ENCODE assay signal across 7 mouse cellular contexts in genomic region chr16:90349700-90350548, GRCm38 (mm10). TPM values are rescaled to one million over a fixed set of nuclear protein-coding genes. Genes with fewer than 3 reads are reported as not detected.
DNase-seq lines count a peak whose midpoint lies in the region; ATAC-seq and TF ChIP-seq lines count a peak whose summit lies in the region.

No protein-coding gene starts in this region.

- no peaks in the 10 kb centered on the region for H3K36me3 ChIP-seq in heart, embryonic 13.5 days
- no peaks in the 10 kb centered on the region for H3K36me3 ChIP-seq in kidney, embryonic 15.5 days
- H3K36me3 ChIP-seq in limb, embryonic 12.5 days, result no peaks in the 10 kb centered on the region
- no peaks in the 10 kb centered on the region for H3K36me3 ChIP-seq in midbrain, embryonic 14.5 days (ENCODE audit: control insufficient read depth, insufficient read depth, low read length)

- no peak overlapping the region for H3K27ac ChIP-seq in heart, embryonic 13.5 days (replicated peaks)
- H3K27ac ChIP-seq in kidney, embryonic 15.5 days, result no peak overlapping the region
- no peak overlapping the region for H3K27ac ChIP-seq in limb, embryonic 12.5 days
- H3K27ac ChIP-seq in midbrain, embryonic 14.5 days (replicated peaks; ENCODE audit: low read depth, low read length), result no peak overlapping the region

- 26% methylated on average over 13 of the region's 13 CpGs for WGBS in heart, embryonic 13.5 days
- 31% methylated on average over 13 of the region's 13 CpGs for WGBS in kidney, embryonic 15.5 days
- WGBS in limb, embryonic 12.5 days, result 29% methylated on average over 12 of the region's 13 CpGs
- WGBS in midbrain, embryonic 14.5 days, result 28% methylated on average over 12 of the region's 13 CpGs

- no peak overlapping the region for H3K4me2 ChIP-seq in heart, embryonic 13.5 days
- H3K4me2 ChIP-seq in kidney, embryonic 15.5 days, result no peak overlapping the region
- no peak overlapping the region for H3K4me2 ChIP-seq in limb, embryonic 12.5 days
- no peak overlapping the region; the same call in 1 of the 2 replicates for H3K4me2 ChIP-seq in midbrain, embryonic 14.5 days (ENCODE audit: low read length)

- TF ChIP-seq CTCF in brain, embryonic 14.5 days (IDR thresholded peaks at IDR 0.05; ENCODE audit: borderline replicate concordance, extremely low read depth, insufficient read depth, insufficient read length), result no peak

- no peak for TF ChIP-seq POLR2A in brain, embryonic 14.5 days (IDR thresholded peaks at IDR 0.05; ENCODE audit: borderline replicate concordance, extremely low read depth, insufficient read depth, insufficient read length, poor library complexity, severe bottlenecking)

- H3K4me3 ChIP-seq in heart, embryonic 13.5 days, result no peak overlapping the region
- no peak overlapping the region for H3K4me3 ChIP-seq in kidney, embryonic 15.5 days (replicated peaks)
- H3K4me3 ChIP-seq in limb, embryonic 12.5 days (replicated peaks), result no peak overlapping the region
- no peak overlapping the region for H3K4me3 ChIP-seq in midbrain, embryonic 14.5 days (replicated peaks; ENCODE audit: low read depth, low read length)

- ATAC-seq in heart, embryonic 13.5 days (ENCODE audit: extremely low read depth, insufficient number of reproducible peaks, low FRiP score, low TSS enrichment), result peak; percentile 79
- ATAC-seq in kidney, embryonic 15.5 days (replicated peaks; ENCODE audit: low FRiP score), result peak; percentile 98
- ATAC-seq in limb, embryonic 12.5 days (ENCODE audit: insufficient number of reproducible peaks, insufficient read depth, low FRiP score, low TSS enrichment, low read depth), result peak; percentile 91
- peak; percentile 85 for ATAC-seq in midbrain, embryonic 14.5 days (ENCODE audit: low FRiP score, low TSS enrichment)

- peak; percentile 84 for DNase-seq in brain, embryonic 14.5 days (ENCODE audit: low read depth)
- DNase-seq in fibroblast of lung, adult 2 months (ENCODE audit: low read depth), result peak; percentile 70
- DNase-seq in midbrain, embryonic 14.5 days, result peak; percentile 84
- DNase-seq in spleen, postnatal 14 days (ENCODE audit: low spot score in 2 of 2), result peak; percentile 17 to 35

- no peaks in the 10 kb centered on the region for H3K4me1 ChIP-seq in heart, embryonic 13.5 days
- no peaks in the 10 kb centered on the region for H3K4me1 ChIP-seq in kidney, embryonic 15.5 days
- H3K4me1 ChIP-seq in limb, embryonic 12.5 days (replicated peaks), result no peaks in the 10 kb centered on the region
- H3K4me1 ChIP-seq in midbrain, embryonic 14.5 days (ENCODE audit: control insufficient read depth, insufficient read depth, low read length), result no peaks in the 10 kb centered on the region

- H3K9me3 ChIP-seq in heart, embryonic 13.5 days, result no peaks in the 10 kb centered on the region
- H3K9me3 ChIP-seq in kidney, embryonic 15.5 days (replicated peaks), result no peaks in the 10 kb centered on the region
- no peaks in the 10 kb centered on the region for H3K9me3 ChIP-seq in limb, embryonic 12.5 days
- no peaks in the 10 kb centered on the region for H3K9me3 ChIP-seq in midbrain, embryonic 14.5 days (ENCODE audit: control insufficient read depth, low read length)

- H3K9ac ChIP-seq in heart, embryonic 13.5 days, result no peak overlapping the region
- no peak overlapping the region for H3K9ac ChIP-seq in kidney, embryonic 15.5 days
- no peak overlapping the region for H3K9ac ChIP-seq in limb, embryonic 12.5 days (replicated peaks)
- H3K9ac ChIP-seq in midbrain, embryonic 14.5 days (replicated peaks; ENCODE audit: low read length), result no peak overlapping the region

- H3K27me3 ChIP-seq in heart, embryonic 13.5 days (replicated peaks), result no peaks in the 10 kb centered on the region
- H3K27me3 ChIP-seq in kidney, embryonic 15.5 days, result no peaks in the 10 kb centered on the region
- H3K27me3 ChIP-seq in limb, embryonic 12.5 days, result no peaks in the 10 kb centered on the region
- H3K27me3 ChIP-seq in midbrain, embryonic 14.5 days (ENCODE audit: control insufficient read depth, insufficient read depth, low read length), result no peaks in the 10 kb centered on the region

RNA-seq across cellular contexts. Expression of gene Hunk, which starts 35.9 kb away (rescaled TPM):
- 14.3 and 19.4 TPM in 2 replicates for polyA plus RNA-seq in brain, embryonic 14.5 days (2012; rRNA removed)
- polyA plus RNA-seq in heart, embryonic 13.5 days (2015; fragmentation: Nextera tagmentation; extraction: Ambion mirVana), result 9.5 and 10.6 TPM in 2 replicates
- 11.8 and 13.5 TPM in 2 replicates for polyA plus RNA-seq in kidney, embryonic 15.5 days (2015; fragmentation: Nextera tagmentation; extraction: Ambion mirVana)
- 22.2 and 25.8 TPM in 2 replicates for polyA plus RNA-seq in limb, embryonic 12.5 days (2016; fragmentation: Nextera tagmentation; extraction: Ambion mirVana)
- polyA plus RNA-seq in midbrain, embryonic 14.5 days (2014; fragmentation: Nextera tagmentation; extraction: Ambion mirVana), result 8.1 and 8.7 TPM in 2 replicates

Comparison
In these comparisons a context has a peak if more than half of its experiments do, and no peak if none do; other contexts are left out.
1. DNase-seq: peak in every context shown above with its lines; median percentile 84 in brain, embryonic 14.5 days; 84 in midbrain, embryonic 14.5 days; 70 in fibroblast of lung, adult 2 months; 26 in spleen, postnatal 14 days.